Comparison of ENCODE assay signal across 20 mouse cellular contexts in genomic region chr2:59870526-59870925, GRCm38 (mm10). TPM values are rescaled to one million over a fixed set of nuclear protein-coding genes. Genes with fewer than 3 reads are reported as not detected.
DNase-seq lines count a peak whose midpoint lies in the region; ATAC-seq and TF ChIP-seq lines count a peak whose summit lies in the region.
"Had no signal": no experiment of that assay in that cellular context is flagged by ENCODE, and none has a peak within 500 bp of the region (broad histone marks: within the 10 kb centered on the region; RNA-seq: fewer than 3 reads in every experiment).

No protein-coding gene starts in this region.

- peak; percentile 55 for DNase-seq in adrenal gland, adult 2 months
- no peak for DNase-seq in adrenal gland, adult 8-10 months
- DNase-seq in 3134 (ENCODE audit: extremely low read depth, insufficient read length, low spot score) (peak; percentile 51), NIH3T3 (ENCODE audit: low read depth) (peak; percentile 79)
- peak; percentile 46 for DNase-seq in brain, adult 2 months (ENCODE audit: low read depth, low spot score)
- no peak for DNase-seq in lung, postnatal 14 days
- DNase-seq in liver, postnatal 0 days = no peak
- no peak for DNase-seq in layer of hippocampus, postnatal 10 days (ENCODE audit: low spot score in 2 of 2)
- DNase-seq: cerebellum, adult 2 months; cerebellum, postnatal 10 days; gastrocnemius, postnatal 14 days; kidney, adult 18-20 months had no signal

- H3K36me3 ChIP-seq in liver, postnatal 0 days (replicated peaks; ENCODE audit: insufficient read depth, low read length) = no peaks in the 10 kb centered on the region; the same call in 1 of the 2 replicates
- H3K36me3 ChIP-seq: forebrain, embryonic 15.5 days had no signal

- WGBS in liver, postnatal 0 days (ENCODE audit: insufficient replicate concordance) = 79% methylated on average over 6 of the region's 6 CpGs

- TF ChIP-seq CTCF in liver, postnatal 0 days (IDR thresholded peaks at IDR 0.05; ENCODE audit: low read depth) = no peak

- no peaks in the 10 kb centered on the region for H3K4me1 ChIP-seq in liver, postnatal 0 days (ENCODE audit: insufficient read depth)
- H3K4me1 ChIP-seq: embryonic facial prominence, embryonic 10.5 days; forebrain, embryonic 15.5 days; heart, embryonic 12.5 days; hindbrain, embryonic 10.5 days; intestine, embryonic 15.5 days had no signal

- no peak overlapping the region for H3K27ac ChIP-seq in liver, postnatal 0 days (ENCODE audit: low read depth)
- H3K27ac ChIP-seq: embryonic facial prominence, embryonic 10.5 days; forebrain, embryonic 10.5 days; forebrain, embryonic 15.5 days; hindbrain, embryonic 10.5 days; hindbrain, embryonic 14.5 days; intestine, embryonic 15.5 days had no signal

- no peak overlapping the region for H3K4me2 ChIP-seq in liver, postnatal 0 days (ENCODE audit: low read depth, low read length)
- H3K4me2 ChIP-seq: forebrain, embryonic 15.5 days; heart, embryonic 12.5 days; hindbrain, embryonic 14.5 days; intestine, embryonic 15.5 days had no signal

- no peak for TF ChIP-seq EP300 in liver, postnatal 0 days (IDR thresholded peaks at IDR 0.05; ENCODE audit: low read depth)

- no peaks in the 10 kb centered on the region for H3K27me3 ChIP-seq in liver, postnatal 0 days (ENCODE audit: insufficient read depth, low read length)
- H3K27me3 ChIP-seq: forebrain, embryonic 15.5 days; heart, embryonic 12.5 days; intestine, embryonic 15.5 days had no signal

- no peaks in the 10 kb centered on the region for H3K9me3 ChIP-seq in liver, postnatal 0 days (ENCODE audit: low read length)
- H3K9me3 ChIP-seq: embryonic facial prominence, embryonic 10.5 days; forebrain, embryonic 10.5 days; forebrain, embryonic 15.5 days; heart, embryonic 12.5 days; hindbrain, embryonic 10.5 days; intestine, embryonic 15.5 days had no signal

- H3K9ac ChIP-seq in liver, postnatal 0 days (replicated peaks) = no peak overlapping the region
- H3K9ac ChIP-seq: forebrain, embryonic 15.5 days; heart, embryonic 12.5 days; hindbrain, embryonic 14.5 days; intestine, embryonic 15.5 days had no signal

- no peak overlapping the region for H3K4me3 ChIP-seq in liver, postnatal 0 days (ENCODE audit: low read depth, low read length)
- H3K4me3 ChIP-seq: embryonic facial prominence, embryonic 10.5 days; forebrain, embryonic 10.5 days; forebrain, embryonic 15.5 days; heart, embryonic 12.5 days; hindbrain, embryonic 10.5 days; intestine, embryonic 15.5 days had no signal

- no peak for ATAC-seq in liver, postnatal 0 days
- ATAC-seq: activated CD4-positive, CD25-positive, alpha-beta regulatory T cell, adult 4 months; forebrain, embryonic 15.5 days; intestine, embryonic 15.5 days had no signal

RNA-seq across cellular contexts. Expression of gene Wdsub1, which starts 11.9 kb away (rescaled TPM):
- total RNA-seq in adrenal gland, adult 2 months (2021) = 10 to 100 TPM; 12.6 to 23.5 TPM
- polyA plus RNA-seq in adrenal gland, adult 2 months (2012; rRNA removed) = 76.3 and 87.6 TPM in 2 replicates
- 10 to 100 TPM; 17.4 to 36.0 (median 20.6) TPM for total RNA-seq in adrenal gland, adult 8-10 months (2022)
- polyA plus RNA-seq in liver, postnatal 0 days (2015; fragmentation: Nextera tagmentation; extraction: Ambion mirVana) = 7.6 and 8.3 TPM in 2 replicates
- total RNA-seq in layer of hippocampus, postnatal 10 days (2021) = 10 to 100 TPM; 14.0 to 16.0 TPM

Comparison
In these comparisons a context has a peak if more than half of its experiments do, and no peak if none do; other contexts are left out.
1. DNase-seq: peak in adrenal gland, adult 2 months (single experiment), 3134 (single experiment), NIH3T3 (single experiment) and brain, adult 2 months (single experiment); none in adrenal gland, adult 8-10 months (single experiment), lung, postnatal 14 days (single experiment), liver, postnatal 0 days (single experiment) and layer of hippocampus, postnatal 10 days (0 of 2).